Mouse (Mus musculus): ENCODE measurements around the gene Ung.

The Ung gene

DNA sequence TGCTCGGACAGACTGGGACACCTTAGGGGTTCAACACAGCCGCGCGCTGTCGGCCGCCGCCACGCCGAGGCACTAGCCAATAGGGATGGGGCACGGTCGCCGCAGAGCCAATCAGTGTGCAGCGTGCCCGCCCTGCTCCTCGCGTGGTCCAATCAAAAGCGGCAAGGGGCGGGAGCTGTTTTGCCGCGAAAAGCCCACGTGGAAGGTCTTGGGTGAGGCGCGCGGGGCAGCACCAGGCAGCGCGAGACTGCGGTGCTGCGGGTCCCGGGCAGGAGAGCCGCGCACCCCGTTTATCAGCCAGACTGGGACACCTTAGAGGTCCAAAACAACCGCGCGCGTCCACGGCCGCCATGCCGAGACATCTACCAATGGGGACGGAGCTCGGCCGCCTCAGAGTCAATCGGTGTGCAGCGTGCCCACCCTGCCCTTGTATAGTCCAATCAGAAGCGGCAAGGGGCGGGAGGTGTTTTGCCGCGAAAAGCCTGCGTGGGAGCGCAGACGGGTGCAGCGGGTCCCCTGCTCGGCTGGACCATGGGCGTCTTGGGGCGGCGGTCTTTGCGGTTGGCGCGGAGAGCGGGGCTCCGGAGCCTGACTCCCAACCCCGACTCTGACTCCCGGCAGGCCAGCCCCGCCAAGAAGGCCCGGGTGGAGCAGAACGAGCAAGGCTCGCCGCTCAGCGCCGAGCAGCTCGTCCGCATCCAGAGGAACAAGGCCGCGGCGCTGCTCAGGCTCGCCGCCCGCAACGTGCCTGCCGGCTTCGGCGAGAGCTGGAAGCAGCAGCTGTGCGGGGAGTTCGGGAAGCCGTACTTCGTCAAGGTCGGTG, 723 bp downstream of the Ung start:
- DNase-seq (ENCODE audit: low read depth): peak; percentile 93

DNA sequence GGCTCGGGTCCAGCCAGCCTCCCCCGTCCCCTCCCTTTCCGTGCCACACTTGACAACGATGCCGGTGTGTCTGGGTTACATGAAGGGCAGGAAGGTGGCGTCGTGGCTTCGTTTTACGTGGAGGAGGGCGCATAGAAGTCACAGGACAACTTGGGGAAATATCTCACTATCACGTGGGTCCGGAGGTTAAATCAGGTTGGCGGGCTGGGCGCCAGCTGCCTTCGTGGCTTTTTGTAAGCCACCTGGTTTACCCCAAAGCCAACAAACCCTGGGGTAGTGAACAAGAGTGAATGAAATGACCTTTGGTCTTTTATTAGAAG, 1.3 kb downstream of the Ung start:
- DNase-seq (ENCODE audit: low read depth): peak; percentile 70

- no peak for DNase-seq (ENCODE audit: low read depth)
Observed at GRCm38 (mm10) chr5:114132841-114133240, 2.7 kb downstream of the Ung start.

- peak; percentile 85 for DNase-seq (ENCODE audit: low read depth)
Observed at GRCm38 (mm10) chr5:114134091-114134534, 3.9 kb downstream of the Ung start.

GRCm38 (mm10) chr5:114135516-114135915, 5.3 kb downstream of the Ung start:
- no peak for DNase-seq (ENCODE audit: low read depth)

DNA sequence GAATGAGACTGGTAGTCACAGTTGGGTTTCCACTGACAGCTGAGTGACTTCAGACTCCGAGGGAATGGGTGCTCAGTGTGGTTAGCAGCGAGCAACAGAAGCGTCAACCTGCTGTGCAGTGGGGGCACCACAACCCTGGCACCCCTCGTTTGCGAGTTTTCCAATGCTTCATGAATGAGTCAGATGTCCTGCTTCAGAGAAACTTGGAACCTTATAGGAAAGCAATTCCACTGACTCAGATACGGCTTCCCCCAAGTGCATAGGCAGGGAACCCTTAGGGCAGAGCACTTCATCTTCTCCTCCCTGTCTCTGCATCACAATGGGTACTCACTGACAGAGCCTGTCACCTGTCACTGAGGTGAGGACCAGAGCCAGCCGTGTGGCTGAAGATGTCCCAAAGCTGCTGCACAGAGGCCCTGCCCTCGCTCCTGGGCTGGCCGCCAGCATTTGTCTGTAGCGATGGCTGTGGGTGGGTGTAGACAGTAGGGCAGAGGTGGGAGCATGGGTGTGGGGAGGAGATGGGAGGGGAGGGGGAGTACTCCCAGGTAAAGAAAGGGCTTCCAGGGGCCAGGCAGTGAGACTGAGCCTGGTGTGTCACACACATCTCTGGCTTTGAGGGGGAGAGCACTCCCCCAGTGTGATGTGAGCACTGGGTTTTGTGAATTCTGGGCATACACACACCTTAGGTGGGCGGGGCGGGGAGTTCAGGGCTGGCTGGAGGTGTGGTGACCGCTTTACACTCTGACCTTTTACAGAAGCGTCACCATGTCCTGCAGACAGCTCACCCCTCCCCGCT, 7.5 kb downstream of the Ung start:
- DNase-seq (ENCODE audit: low read depth): peak; percentile 37

DNA sequence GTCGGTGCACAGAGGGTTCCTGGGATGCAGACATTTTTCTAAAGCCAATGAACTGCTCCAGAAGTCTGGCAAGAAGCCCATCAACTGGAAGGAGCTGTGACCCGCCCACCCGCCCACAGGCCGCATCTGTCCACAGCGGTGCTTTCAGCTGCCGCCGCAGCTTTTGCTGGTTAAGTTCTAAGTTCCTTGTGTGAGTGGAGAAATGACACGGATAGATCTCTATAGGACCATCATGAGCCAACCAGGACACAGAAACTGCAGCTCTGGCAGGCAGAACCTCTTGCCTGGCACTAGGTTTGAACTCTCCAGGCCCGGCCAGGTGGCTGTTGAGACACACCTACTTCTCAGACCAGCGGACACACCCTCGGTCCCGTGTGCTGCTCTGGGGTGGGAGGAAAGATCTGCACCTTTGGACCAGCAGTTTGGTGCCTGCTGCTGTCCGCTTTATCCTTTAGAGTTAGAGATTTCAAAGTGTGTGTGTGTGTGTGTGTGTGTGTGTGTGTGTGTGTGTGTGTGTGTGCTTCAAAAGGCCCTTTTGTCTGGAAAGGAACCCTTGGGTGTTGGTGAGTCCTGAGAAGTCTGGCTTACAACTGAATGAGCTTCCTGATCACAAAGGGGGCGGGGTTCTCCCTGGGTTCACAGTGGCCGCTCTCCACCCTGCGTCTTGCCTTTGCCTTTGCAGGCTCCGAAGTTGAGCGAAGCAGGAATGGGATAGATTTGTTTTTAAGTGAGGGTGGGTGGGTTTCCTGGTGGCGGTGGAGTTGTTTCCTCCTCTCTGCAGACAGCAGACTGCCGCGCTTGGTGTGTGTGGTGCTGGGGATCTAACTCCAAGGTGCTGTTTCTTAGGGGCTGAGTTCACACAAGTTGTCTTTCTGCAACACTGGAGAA, 8.3 kb downstream of the Ung start:
- DNase-seq (ENCODE audit: low read depth): no peak

DNA sequence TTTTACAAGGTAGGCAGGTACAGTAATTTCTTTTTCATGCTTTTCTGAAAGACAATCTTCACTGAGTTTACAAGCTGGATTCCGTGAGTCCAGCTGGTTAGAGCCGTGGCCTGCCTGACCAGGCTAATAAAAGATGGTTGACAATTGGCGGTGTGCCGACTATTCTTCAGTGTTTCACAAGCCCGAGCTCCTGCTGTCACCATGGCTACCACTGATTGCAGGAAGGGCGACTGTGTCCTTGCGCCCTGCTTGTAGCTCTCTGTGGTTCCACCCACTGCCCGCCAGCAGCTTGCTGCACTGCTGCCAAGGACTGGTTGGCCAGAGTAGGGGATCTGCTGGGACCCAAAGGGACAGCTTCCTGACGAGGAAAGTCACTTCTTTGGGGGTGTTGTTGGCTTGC, 9.0 kb downstream of the Ung start:
- peak; percentile 33 for DNase-seq (ENCODE audit: low read depth)

DNA sequence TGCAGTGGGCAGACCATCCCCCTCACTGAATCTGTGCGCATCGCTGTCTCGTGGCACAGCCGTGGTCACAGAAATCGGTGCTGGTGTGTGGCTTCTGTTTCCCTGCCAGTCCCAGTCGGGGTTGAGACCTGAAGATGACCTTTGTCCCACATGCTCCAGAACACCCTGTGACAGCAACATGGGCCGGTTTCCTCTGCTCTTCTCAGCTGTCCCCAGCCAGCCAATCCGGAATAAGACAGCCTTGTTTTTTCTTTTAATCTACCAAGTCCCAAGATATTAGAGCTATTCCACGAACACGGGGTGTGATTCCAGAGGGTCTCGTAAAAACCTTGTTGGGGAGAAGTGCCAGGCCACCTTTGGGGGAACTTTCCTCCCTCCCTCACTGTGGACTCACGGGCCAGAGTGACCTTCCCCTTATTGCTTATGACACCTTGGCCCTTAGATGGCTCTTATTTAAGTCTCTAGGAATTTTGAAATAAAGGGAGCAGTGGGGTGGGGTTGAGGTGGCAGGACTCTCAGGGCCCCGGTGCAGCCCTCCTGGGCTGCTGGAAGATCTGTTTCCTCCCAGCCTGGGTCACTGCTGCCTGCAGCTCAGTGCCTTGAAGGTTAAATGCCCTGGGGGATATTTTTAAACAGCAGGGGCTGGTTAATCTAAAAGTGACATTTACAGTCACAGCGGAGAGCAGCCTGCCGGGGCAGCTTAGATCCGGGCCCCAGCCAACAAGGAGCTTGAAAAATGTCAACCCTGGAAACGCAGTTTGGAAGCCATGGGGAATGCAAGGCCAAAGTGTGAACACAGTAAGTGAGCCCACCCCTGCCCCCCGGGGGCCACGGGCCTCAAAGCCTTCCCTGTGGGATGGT, 16.1 kb downstream of the Ung start, which contains the start of gene Acacb:
Gene Acacb, plus strand, starts transcription at position 508 of the 861 bp plus-strand sequence.
- DNase-seq (ENCODE audit: low read depth): no peak

GRCm38 (mm10) chr5:114147043-114147972, 17.1 kb downstream of the Ung start:
- DNase-seq (ENCODE audit: low read depth): no peak

DNA sequence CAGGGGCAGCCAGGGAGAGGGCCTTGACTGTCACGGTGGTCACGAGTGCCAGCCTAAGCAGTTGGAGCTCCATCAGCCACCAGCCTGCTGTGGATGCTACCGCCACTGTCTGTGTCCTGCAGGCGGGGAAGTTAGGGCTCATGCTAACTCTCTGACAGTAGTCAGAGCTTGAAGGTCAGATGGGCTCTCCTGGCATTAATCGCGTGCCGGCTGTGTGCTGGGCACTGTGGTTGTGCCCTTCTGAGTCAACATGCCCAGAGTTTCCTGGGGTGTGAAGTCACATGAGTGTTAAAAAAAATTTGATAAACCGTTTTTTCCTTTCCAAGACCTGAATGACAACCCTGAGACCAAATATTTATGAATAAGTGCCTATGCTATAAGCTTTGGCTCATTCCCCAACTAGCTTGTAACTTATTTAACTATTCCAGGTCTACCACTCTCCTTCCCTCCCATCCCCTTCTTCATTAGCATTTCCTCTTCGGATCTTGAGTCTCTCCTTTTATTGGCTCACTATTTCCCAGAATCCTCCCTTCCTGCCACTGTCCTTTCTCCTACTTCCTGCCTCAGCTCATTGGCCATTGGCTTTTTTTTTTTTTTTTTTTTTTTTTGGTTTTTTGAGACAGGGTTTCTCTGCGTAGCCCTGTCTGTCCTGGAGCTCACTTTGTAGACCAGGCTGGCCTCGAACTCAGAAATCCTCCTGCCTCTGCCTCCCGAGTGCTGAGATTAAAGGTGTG, 22.3 kb downstream of the Ung start:
- DNase-seq (ENCODE audit: low read depth): no peak

GRCm38 (mm10) chr5:114153490-114153889, 23.3 kb downstream of the Ung start:
- peak; percentile 28 for DNase-seq (ENCODE audit: low read depth)

DNA sequence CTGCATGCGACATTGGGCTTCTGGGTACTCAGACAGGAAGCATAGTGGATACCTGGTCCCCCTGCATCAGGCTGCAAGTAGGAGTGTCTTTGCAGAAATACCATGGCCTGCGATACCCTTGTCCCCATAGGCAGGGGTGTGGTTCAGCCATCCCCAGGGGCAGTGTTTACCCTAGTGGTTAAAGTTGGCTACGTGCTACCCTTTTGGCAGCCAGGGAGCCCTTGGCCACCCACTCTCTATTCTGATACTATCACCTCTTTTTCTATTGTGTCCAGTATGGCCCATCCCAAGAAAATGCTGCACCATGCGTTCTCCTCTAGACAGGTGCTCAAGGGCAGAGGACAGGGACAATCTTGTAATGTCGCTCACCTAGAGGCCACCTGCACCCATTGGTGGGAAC, 24.6 kb downstream of the Ung start:
- DNase-seq (ENCODE audit: low read depth): no peak

DNA sequence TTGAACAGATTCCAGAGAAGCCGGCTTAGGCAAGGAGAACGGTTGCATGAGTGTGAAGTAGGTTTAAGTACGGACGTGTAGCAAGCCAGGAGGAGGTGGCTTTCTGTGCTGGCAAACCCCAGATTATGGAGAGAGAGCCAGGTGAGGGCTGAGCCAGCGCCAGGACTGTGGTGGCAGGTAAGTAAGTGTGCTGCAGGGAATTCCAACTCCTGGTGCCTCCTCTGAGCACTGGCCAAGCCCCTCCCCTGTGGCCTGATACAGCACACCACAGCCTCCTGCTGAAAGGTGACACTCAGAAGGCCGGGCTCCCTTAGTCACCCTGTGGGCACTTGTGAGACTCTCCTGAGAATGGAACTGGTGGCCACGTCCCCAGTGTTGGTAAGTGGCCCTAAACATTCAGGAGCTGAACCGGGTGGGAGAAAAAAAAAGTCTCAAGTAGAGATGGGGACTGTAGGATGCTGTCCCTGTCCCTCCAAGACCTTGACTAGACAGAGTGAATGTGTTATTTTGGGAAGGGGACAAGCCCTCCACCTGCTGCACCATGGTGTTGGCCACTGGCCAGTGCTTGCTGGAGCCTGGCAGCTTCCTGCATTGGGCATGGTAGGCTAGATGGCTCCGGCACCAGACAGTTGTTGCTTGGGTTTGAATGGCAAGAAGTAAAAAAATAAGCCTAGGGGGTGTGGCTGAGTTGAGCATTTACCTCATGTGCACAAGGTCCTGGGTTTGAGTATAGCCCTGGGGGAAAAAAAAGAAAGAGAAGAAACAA, 25.2 kb downstream of the Ung start:
- DNase-seq (ENCODE audit: low read depth): no peak

DNA sequence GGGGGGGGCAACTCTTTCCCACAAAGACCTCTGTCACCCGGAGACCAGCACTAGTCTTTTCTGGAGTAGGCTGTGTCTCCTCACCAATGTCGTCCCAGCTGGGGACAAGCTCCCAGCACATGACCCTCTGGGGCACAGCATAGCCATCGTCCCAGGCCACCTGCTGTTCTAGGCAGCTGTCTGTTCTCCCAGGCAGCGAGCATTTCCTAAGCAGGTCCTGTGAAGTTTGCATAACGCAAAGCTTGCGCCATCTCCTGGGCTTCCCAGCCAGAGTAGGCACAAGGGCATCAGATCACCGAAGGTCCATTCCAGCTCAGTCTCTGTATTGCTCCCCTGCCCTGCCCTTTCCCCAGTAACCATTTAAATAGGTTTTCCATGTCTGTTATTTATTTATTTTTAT, 27.1 kb downstream of the Ung start:
- no peak for DNase-seq (ENCODE audit: low read depth)

DNA sequence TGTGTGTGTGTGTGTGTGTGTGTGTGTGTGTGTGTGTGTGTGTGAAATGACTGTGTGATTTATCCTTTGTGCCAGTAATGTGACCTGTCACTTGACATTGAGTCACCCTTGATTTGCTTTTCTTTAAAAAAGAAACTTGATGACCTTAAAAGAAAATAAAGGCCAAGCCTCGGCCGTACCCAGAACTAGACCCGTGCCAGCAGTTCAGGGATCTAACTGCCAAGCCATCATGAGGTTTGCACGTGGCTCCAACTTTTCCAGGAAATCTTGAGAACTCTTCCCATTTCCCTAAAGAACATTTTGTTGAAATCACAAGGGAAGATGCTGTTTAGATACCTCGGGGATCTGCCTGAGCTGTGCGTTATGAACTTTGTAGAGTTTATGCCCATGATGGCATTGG, 31.2 kb downstream of the Ung start:
- DNase-seq (ENCODE audit: low read depth): no peak

GRCm38 (mm10) chr5:114162106-114162815, 32.1 kb downstream of the Ung start:
- peak; percentile 76 for DNase-seq (ENCODE audit: low read depth)

GRCm38 (mm10) chr5:114163117-114163696, 33.0 kb downstream of the Ung start:
- DNase-seq (ENCODE audit: low read depth): peak; percentile 68

Measured in NIH3T3 (cell line).